Mouse (Mus musculus): ENCODE results near the gene Lcp2. TPM values are rescaled to one million over a fixed set of nuclear protein-coding genes. Genes with fewer than 3 reads are reported as not detected.

The Lcp2 gene
- polyA plus RNA-seq, 1 experiment from 2014 or later, result 3.0 TPM

- no peak overlapping the region for H3K4me2 ChIP-seq
- 76% methylated on average over 1 of the region's 1 CpGs for WGBS
Observed at GRCm38 (mm10) chr11:34050063-34050462, 3.3 kb downstream of the Lcp2 start.

GRCm38 (mm10) chr11:34050643-34051042 lies 3.9 kb downstream of the Lcp2 start:
- 67% methylated on average over 2 of the region's 2 CpGs for WGBS
- Histone ChIP-seq H3K4me1 (replicated peaks) (no peaks in the 10 kb centered on the region), H3K9me3 (no peaks in the 10 kb centered on the region), H3K27me3 (no peaks in the 10 kb centered on the region), H3K36me3 (no peaks in the 10 kb centered on the region), H3K27ac (replicated peaks) (no peak overlapping the region), H3K4me3 (no peak overlapping the region), H3K9ac (no peak overlapping the region), H3K4me2 (no peak overlapping the region)
- ATAC-seq (ENCODE audit: low read depth), result no peak

More at GRCm38 (mm10) chr11:34050063-34050462, 3.3 kb downstream of the Lcp2 start:
- Histone ChIP-seq H3K9me3 (no peaks in the 10 kb centered on the region), H3K9ac (no peak overlapping the region), H3K4me1 (replicated peaks) (no peaks in the 10 kb centered on the region), H3K27me3 (no peaks in the 10 kb centered on the region), H3K36me3 (no peaks in the 10 kb centered on the region), H3K4me3 (no peak overlapping the region), H3K27ac (replicated peaks) (no peak overlapping the region)
- no peak for ATAC-seq (ENCODE audit: low read depth)

GRCm38 (mm10) chr11:34053031-34053818 lies 6.5 kb downstream of the Lcp2 start:
- H3K4me3 ChIP-seq, result no peak overlapping the region
- H3K27me3 ChIP-seq, result no peaks in the 10 kb centered on the region
- H3K9ac ChIP-seq, result no peak overlapping the region
- H3K27ac ChIP-seq (replicated peaks), result no peak overlapping the region
- H3K9me3 ChIP-seq, result no peaks in the 10 kb centered on the region
- ATAC-seq (ENCODE audit: low read depth), result no peak
- WGBS, result 88% methylated on average over 6 of the region's 6 CpGs
- no peak overlapping the region for H3K4me2 ChIP-seq
- no peaks in the 10 kb centered on the region for H3K36me3 ChIP-seq
- H3K4me1 ChIP-seq (replicated peaks), result no peaks in the 10 kb centered on the region

DNA sequence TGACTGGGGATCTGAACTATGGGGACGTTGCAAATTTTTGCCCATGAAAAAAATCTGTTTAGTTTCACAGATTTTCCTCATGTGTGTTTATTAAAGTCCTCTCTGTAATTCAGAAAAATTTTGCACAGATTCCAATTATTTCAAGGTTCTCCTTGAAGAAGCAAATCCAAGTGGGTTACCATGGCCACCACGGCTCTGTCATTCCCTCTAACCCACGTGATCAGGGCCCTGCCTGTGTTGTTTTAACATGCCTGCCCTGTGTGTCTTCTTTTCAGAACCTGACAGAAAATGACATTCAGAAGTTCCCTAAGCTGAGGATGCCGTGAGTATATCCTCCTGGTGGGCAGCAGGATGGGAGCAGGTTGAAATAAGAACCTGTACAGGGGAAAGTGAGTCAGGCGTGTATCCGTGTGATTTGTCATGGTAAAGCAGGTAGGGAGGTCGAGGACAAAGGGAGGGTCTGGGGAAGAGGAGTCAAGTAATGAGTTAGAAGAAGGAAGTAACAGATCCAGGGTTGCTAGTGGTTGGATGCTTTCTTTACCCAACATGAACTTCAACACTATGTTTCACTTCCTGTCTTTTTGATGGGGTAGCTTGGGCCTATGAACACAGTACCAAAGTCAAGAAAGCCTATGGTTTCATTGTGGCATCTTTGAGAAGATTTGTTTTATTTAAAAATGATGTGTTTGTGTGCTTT lies 7.5 kb downstream of the Lcp2 start:
- no peaks in the 10 kb centered on the region for H3K4me1 ChIP-seq (replicated peaks)
- H3K4me3 ChIP-seq, result no peak overlapping the region
- no peak overlapping the region for H3K4me2 ChIP-seq
- no peaks in the 10 kb centered on the region for H3K27me3 ChIP-seq
- H3K9ac ChIP-seq, result no peak overlapping the region
- H3K27ac ChIP-seq (replicated peaks), result no peak overlapping the region
- no peaks in the 10 kb centered on the region for H3K9me3 ChIP-seq
- H3K36me3 ChIP-seq, result no peaks in the 10 kb centered on the region
- 83% methylated on average over 7 of the region's 7 CpGs for WGBS
- no peak for ATAC-seq (ENCODE audit: low read depth)

- Histone ChIP-seq H3K9me3 (no peaks in the 10 kb centered on the region), H3K4me2 (no peak overlapping the region), H3K4me3 (no peak overlapping the region), H3K36me3 (no peaks in the 10 kb centered on the region), H3K4me1 (replicated peaks) (no peaks in the 10 kb centered on the region), H3K9ac (no peak overlapping the region), H3K27ac (replicated peaks) (no peak overlapping the region), H3K27me3 (no peaks in the 10 kb centered on the region)
- ATAC-seq (ENCODE audit: low read depth), result no peak
- 86% methylated on average over 1 of the region's 1 CpGs for WGBS
Observed at GRCm38 (mm10) chr11:34056715-34057114, 10.0 kb downstream of the Lcp2 start.

DNA sequence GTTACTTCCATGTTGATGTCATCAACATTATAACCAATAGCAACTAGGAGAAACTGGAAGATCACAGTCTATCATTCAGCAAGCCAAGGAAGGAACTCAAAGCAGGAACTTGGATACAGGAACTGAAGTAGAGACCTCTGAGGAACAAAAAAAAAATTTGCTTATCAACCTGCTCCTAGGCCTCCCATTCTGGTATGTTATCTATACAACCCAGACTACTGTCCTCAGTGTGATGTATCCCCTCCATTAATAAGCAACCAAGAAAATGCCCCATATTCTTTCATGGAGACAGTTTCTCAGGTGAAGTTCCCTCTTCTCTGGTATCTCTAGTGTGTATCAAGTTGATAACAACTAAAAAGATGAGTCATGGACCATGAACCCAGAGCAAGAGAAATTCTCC lies 11.6 kb downstream of the Lcp2 start:
- Histone ChIP-seq H3K9me3 (no peaks in the 10 kb centered on the region), H3K27ac (replicated peaks) (no peak overlapping the region), H3K4me3 (no peak overlapping the region), H3K4me1 (replicated peaks) (no peaks in the 10 kb centered on the region), H3K4me2 (no peak overlapping the region), H3K36me3 (no peaks in the 10 kb centered on the region), H3K27me3 (no peaks in the 10 kb centered on the region), H3K9ac (no peak overlapping the region)
- ATAC-seq (ENCODE audit: low read depth), result no peak

GRCm38 (mm10) chr11:34058960-34059359 lies 12.2 kb downstream of the Lcp2 start:
- ATAC-seq (ENCODE audit: low read depth), result no peak
- WGBS, result 90% methylated on average over 6 of the region's 6 CpGs
- no peaks in the 10 kb centered on the region for H3K27me3 ChIP-seq

GRCm38 (mm10) chr11:34061740-34062139 lies 15.0 kb downstream of the Lcp2 start:
- no peak overlapping the region for H3K9ac ChIP-seq
- H3K4me1 ChIP-seq (replicated peaks), result no peaks in the 10 kb centered on the region
- H3K4me3 ChIP-seq, result no peak overlapping the region
- H3K27ac ChIP-seq (replicated peaks), result no peak overlapping the region
- no peaks in the 10 kb centered on the region for H3K27me3 ChIP-seq
- peaks cover 5% of the 10 kb centered on the region; the same call in 1 of the 2 replicates for H3K9me3 ChIP-seq
- H3K4me2 ChIP-seq, result no peak overlapping the region
- no peak for ATAC-seq (ENCODE audit: low read depth)
- H3K36me3 ChIP-seq, result no peaks in the 10 kb centered on the region
- WGBS, result 72% methylated on average over 6 of the region's 6 CpGs

More at GRCm38 (mm10) chr11:34058960-34059359, 12.2 kb downstream of the Lcp2 start:
- no peak overlapping the region for H3K9ac ChIP-seq
- H3K36me3 ChIP-seq, result no peaks in the 10 kb centered on the region
- no peak overlapping the region for H3K27ac ChIP-seq (replicated peaks)
- H3K4me2 ChIP-seq, result no peak overlapping the region
- no peak overlapping the region for H3K4me3 ChIP-seq
- H3K9me3 ChIP-seq, result no peaks in the 10 kb centered on the region
- H3K4me1 ChIP-seq (replicated peaks), result no peaks in the 10 kb centered on the region

- H3K9me3 ChIP-seq, result peaks cover 5% of the 10 kb centered on the region; the same call in 1 of the 2 replicates
- no peak overlapping the region for H3K4me2 ChIP-seq
- no peak overlapping the region for H3K9ac ChIP-seq
- H3K27me3 ChIP-seq, result no peaks in the 10 kb centered on the region
- no peaks in the 10 kb centered on the region for H3K4me1 ChIP-seq (replicated peaks)
- 77% methylated on average over 2 of the region's 2 CpGs for WGBS
- H3K4me3 ChIP-seq, result no peak overlapping the region
- ATAC-seq (ENCODE audit: low read depth), result no peak
- no peaks in the 10 kb centered on the region for H3K36me3 ChIP-seq
- no peak overlapping the region for H3K27ac ChIP-seq (replicated peaks)
Observed at GRCm38 (mm10) chr11:34063257-34063656, 16.5 kb downstream of the Lcp2 start.

DNA sequence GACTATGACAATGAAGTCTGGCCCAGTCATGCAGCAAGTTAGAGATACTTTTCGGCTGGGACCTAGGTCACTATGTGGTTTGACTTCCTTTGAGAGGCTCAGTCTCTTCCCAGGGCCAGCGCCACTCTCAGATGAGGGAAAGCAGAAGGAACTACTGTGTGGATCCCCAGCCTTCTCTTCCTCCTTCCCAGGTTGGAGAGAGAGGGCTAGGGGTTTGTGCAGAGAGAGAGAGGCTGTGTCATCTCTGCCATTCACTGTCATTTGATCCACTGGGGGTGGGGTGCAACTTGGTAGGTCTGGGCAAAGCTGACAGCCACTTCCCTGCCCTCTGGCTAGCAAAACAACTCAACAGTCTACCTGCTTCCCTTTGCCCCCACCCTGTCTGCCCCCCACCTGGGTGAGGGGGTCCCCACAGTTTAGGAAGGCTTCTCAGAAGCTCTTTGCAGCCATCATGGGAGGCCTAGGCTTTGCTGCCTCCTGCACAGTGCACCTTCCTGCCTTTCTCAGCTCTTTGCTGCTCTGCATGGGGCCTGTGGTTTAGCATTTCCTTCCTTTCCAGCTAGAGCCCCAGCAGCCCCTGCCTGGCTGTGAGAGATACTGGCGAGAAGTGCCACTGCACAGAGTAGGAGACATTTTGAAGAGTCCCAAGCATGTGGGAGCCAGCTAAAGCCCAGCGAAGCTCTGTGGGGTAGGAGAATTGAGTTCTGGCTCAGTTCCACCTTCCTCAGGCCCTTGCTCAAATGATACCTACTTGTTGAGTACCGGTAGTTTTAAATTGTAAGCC lies 17.2 kb downstream of the Lcp2 start:
- Histone ChIP-seq H3K4me1 (replicated peaks) (no peaks in the 10 kb centered on the region), H3K9me3 (peaks cover 5% of the 10 kb centered on the region; the same call in 1 of the 2 replicates), H3K4me2 (no peak overlapping the region), H3K27me3 (no peaks in the 10 kb centered on the region), H3K27ac (replicated peaks) (no peak overlapping the region), H3K9ac (no peak overlapping the region), H3K4me3 (no peak overlapping the region), H3K36me3 (no peaks in the 10 kb centered on the region)
- no peak for ATAC-seq (ENCODE audit: low read depth)
- WGBS, result 68% methylated on average over 5 of the region's 5 CpGs

DNA sequence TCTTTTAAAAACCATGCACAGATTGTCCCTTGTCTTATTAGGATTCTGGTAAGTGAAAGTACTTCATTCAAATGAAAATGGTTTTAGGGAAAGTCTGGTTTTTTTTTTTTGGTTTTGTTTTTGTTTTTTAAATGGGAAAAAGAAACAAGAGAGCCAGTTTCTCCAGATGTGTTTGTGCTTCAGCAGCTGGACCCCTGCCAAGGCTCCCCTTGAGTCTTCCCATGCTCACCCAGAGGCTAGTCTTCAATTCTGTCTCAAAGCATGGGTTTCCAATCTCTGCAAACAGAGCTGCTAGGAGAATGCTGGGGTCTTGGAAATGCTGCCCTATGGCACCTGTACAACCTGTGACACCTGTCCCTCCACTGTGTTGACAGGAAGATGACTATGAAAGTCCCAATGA lies 23.9 kb downstream of the Lcp2 start:
- no peak overlapping the region for H3K27ac ChIP-seq (replicated peaks)
- H3K9ac ChIP-seq, result no peak overlapping the region
- ATAC-seq (ENCODE audit: low read depth), result no peak
- no peak overlapping the region for H3K4me3 ChIP-seq
- H3K27me3 ChIP-seq, result 0 out of 2 replicates have a peak, but pooled peaks cover 5% of the 10 kb centered on the region
- peaks cover 5% of the 10 kb centered on the region; the same call in 1 of the 2 replicates for H3K9me3 ChIP-seq
- no peaks in the 10 kb centered on the region for H3K4me1 ChIP-seq (replicated peaks)
- no peaks in the 10 kb centered on the region for H3K36me3 ChIP-seq
- no peak overlapping the region for H3K4me2 ChIP-seq

GRCm38 (mm10) chr11:34072309-34072708 lies 25.6 kb downstream of the Lcp2 start:
- H3K4me1 ChIP-seq (replicated peaks), result no peaks in the 10 kb centered on the region
- ATAC-seq (ENCODE audit: low read depth), result no peak
- WGBS, result 74% methylated on average over 4 of the region's 4 CpGs

More at GRCm38 (mm10) chr11:34072309-34072708, 25.6 kb downstream of the Lcp2 start:
- no peak overlapping the region for H3K27ac ChIP-seq (replicated peaks)
- 0 out of 2 replicates have a peak, but pooled peaks cover 5% of the 10 kb centered on the region for H3K27me3 ChIP-seq
- no peak overlapping the region for H3K4me2 ChIP-seq
- H3K9ac ChIP-seq, result no peak overlapping the region
- no peaks in the 10 kb centered on the region for H3K36me3 ChIP-seq
- no peaks in the 10 kb centered on the region for H3K9me3 ChIP-seq
- H3K4me3 ChIP-seq, result no peak overlapping the region
